Mouse (Mus musculus): Measurements from ENCODE around the gene Fbxl16. TPM values are rescaled to one million over a fixed set of nuclear protein-coding genes. Genes with fewer than 3 reads are reported as not detected.

Gene Fbxl16
- polyA plus RNA-seq, 1 experiment, result 3.6 TPM

DNA sequence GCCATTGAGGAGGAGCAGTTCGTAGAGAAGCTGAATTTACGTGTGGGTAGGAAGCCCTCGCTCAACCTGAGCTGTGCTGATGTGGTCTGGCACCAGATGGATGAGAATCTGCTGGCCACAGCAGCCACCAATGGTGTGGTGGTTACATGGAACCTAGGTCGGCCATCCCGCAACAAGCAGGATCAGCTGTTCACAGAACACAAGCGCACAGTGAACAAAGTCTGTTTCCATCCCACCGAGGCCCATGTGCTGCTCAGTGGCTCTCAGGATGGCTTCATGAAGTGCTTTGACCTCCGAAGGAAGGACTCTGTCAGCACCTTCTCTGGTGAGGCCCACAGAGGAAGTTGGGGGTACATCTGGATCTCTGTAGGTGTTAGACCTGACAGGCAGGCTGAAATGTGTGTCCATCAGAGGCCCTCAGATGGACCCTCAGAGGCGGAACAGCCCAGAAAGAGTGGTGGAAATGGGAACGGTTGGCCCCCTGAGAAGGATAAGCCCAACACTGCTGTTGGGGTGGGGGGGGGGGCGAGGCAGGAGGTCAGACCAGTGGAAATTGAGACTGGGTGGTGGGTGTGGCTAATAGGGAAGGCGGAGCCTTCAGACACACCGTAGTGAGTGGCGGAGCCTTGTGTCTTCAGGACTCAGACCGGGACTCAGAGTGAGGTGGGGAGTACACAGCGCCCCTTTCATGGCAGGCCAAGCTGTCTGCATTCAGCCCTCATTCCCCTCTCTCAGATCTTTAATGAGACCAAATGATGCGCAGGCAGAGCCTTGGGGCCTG, 15.7 kb downstream of the Fbxl16 start:
- 71% methylated on average over 17 of the region's 17 CpGs for whole genome bisulfite sequencing
- Histone ChIP-seq H3K27me3 (replicated peaks; ENCODE audit: control insufficient read depth, insufficient read depth, low read length) (no peaks in the 10 kb centered on the region), H3K27ac (ENCODE audit: insufficient read depth, low read depth, low read length) (no peak overlapping the region), H3K4me1 (ENCODE audit: control insufficient read depth, insufficient read depth, low read length) (peaks cover 14% of the 10 kb centered on the region), H3K4me3 (ENCODE audit: insufficient read depth, low read depth, low read length) (peak overlapping the region; percentile 91; the same call in 1 of the 2 replicates), H3K36me3 (ENCODE audit: control insufficient read depth, insufficient read depth, low read length) (no peaks in the 10 kb centered on the region)
- no peak for TF ChIP-seq POLR2A (IDR thresholded peaks at IDR 0.05; ENCODE audit: low read depth, low read length)
- no peak for TF ChIP-seq CTCF (conservative IDR thresholded peaks at IDR 0.05; ENCODE audit: insufficient read depth, insufficient read length, low read depth, low read length)
- DNase-seq, result no peak

DNA sequence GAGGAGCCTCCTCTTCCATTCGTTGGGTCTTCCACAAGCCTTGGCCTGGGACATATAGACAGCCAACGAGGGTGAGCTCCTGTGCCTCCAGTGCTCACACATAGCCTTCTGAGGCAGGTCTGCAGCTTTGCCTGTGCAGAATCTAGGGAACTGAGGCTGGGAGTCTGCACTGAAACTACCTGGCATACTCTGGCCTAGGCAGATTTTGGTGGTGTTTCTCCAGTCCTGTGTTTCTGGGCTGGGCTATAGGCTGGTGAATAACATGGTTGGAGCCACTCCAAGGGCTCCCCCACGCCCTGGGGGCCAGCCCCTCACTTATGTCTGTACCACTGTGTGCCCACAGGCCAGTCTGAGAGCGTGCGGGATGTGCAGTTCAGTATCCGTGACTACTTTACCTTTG, 16.4 kb downstream of the Fbxl16 start:
- no peak overlapping the region for H3K4me3 ChIP-seq (ENCODE audit: insufficient read depth, low read depth, low read length)
- DNase-seq, result no peak
- H3K4me1 ChIP-seq (ENCODE audit: control insufficient read depth, insufficient read depth, low read length), result peaks cover 14% of the 10 kb centered on the region
- no peak overlapping the region for H3K27ac ChIP-seq (ENCODE audit: insufficient read depth, low read depth, low read length)
- WGBS, result 87% methylated on average over 6 of the region's 6 CpGs
- no peak for TF ChIP-seq CTCF (conservative IDR thresholded peaks at IDR 0.05; ENCODE audit: insufficient read depth, insufficient read length, low read depth, low read length)
- TF ChIP-seq POLR2A (IDR thresholded peaks at IDR 0.05; ENCODE audit: low read depth, low read length), result no peak
- no peaks in the 10 kb centered on the region for H3K36me3 ChIP-seq (ENCODE audit: control insufficient read depth, insufficient read depth, low read length)
- H3K27me3 ChIP-seq (replicated peaks; ENCODE audit: control insufficient read depth, insufficient read depth, low read length), result no peaks in the 10 kb centered on the region

DNA sequence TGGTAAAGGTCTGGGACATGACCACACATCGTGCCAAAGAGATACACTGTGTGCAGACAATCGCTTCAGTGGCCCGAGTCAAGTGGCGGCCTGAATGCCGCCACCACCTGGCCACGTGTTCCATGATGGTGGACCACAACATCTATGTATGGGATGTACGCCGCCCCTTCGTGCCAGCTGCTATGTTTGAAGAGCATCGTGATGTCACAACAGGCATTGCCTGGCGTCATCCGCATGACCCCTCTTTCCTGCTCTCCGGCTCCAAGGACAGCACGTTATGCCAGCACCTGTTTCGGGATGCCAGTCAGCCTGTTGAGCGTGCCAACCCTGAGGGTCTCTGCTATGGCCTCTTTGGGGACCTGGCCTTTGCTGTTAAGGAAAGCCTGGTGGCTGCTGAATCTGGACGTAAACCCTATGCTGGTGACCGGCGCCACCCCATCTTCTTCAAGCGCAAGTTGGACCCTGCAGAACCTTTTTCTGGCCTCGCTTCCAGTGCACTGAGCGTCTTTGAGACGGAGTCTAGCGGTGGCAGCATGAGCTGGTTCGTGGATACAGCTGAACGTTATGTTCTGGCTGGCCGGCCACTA, 17.2 kb downstream of the Fbxl16 start:
- DNase-seq, result no peak
- peaks cover 14% of the 10 kb centered on the region for H3K4me1 ChIP-seq (ENCODE audit: control insufficient read depth, insufficient read depth, low read length)
- no peak for TF ChIP-seq POLR2A (IDR thresholded peaks at IDR 0.05; ENCODE audit: low read depth, low read length)
- TF ChIP-seq CTCF (conservative IDR thresholded peaks at IDR 0.05; ENCODE audit: insufficient read depth, insufficient read length, low read depth, low read length), result no peak
- H3K27me3 ChIP-seq (replicated peaks; ENCODE audit: control insufficient read depth, insufficient read depth, low read length), result no peaks in the 10 kb centered on the region
- no peaks in the 10 kb centered on the region for H3K36me3 ChIP-seq (ENCODE audit: control insufficient read depth, insufficient read depth, low read length)
- no peak overlapping the region for H3K4me3 ChIP-seq (ENCODE audit: insufficient read depth, low read depth, low read length)
- no peak overlapping the region for H3K27ac ChIP-seq (ENCODE audit: insufficient read depth, low read depth, low read length)
- WGBS, result 94% methylated on average over 27 of the region's 27 CpGs

DNA sequence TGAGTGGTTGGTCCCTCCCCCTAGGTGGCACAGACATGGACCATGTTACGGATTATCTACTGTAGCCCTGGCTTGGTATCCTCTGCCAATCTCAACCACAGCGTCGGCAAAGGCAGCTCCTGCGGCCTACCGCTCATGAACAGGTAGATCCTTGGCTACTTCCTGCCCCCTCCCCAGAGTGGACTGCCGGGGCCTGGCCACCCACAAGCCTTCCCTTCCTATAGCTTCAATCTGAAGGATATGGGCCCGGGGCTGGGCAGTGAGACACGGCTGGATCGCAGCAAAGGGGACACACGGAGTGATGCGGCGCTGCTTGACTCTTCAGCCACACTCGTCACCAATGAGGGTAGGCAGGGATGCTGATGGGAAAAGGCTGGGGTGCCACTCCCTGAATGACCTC, 18.1 kb downstream of the Fbxl16 start:
- H3K36me3 ChIP-seq (ENCODE audit: control insufficient read depth, insufficient read depth, low read length), result no peaks in the 10 kb centered on the region
- H3K4me1 ChIP-seq (ENCODE audit: control insufficient read depth, insufficient read depth, low read length), result peaks cover 20% of the 10 kb centered on the region
- no peak overlapping the region for H3K27ac ChIP-seq (ENCODE audit: insufficient read depth, low read depth, low read length)
- H3K27me3 ChIP-seq (replicated peaks; ENCODE audit: control insufficient read depth, insufficient read depth, low read length), result no peaks in the 10 kb centered on the region
- no peak for DNase-seq
- no peak for TF ChIP-seq CTCF (conservative IDR thresholded peaks at IDR 0.05; ENCODE audit: insufficient read depth, insufficient read length, low read depth, low read length)
- TF ChIP-seq POLR2A (IDR thresholded peaks at IDR 0.05; ENCODE audit: low read depth, low read length), result no peak
- WGBS, result 92% methylated on average over 13 of the region's 13 CpGs
- no peak overlapping the region for H3K4me3 ChIP-seq (ENCODE audit: insufficient read depth, low read depth, low read length)

DNA sequence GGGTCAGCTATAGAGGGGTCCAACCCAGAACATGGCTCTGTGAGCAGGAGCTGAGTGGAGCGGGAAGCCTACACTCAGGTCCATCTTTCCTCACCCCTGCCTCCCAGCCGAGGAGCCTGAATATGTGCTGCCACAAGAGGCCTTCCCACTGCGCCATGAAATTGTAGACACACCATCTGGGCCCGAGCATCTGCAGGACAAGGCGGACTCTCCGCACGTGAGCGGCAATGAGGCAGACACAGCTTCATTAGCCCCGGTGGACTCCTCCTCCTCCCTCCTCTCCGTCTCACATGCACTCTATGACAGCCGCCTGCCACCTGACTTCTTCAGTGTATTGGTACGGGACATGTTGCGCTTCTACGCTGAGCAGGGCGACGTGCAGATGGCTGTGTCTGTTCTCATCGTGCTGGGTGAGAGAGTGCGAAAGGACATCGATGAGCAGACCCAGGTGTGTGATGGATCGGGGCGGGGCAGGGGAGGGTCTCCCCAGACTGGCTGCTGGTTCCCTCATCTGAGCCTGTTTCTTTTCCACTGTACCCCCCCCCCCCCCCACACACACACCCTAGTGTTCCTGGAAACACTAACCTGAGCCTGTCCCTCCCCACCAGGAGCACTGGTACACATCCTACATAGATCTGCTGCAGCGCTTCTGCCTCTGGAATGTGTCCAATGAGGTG, 18.8 kb downstream of the Fbxl16 start:
- DNase-seq, result no peak
- no peaks in the 10 kb centered on the region for H3K36me3 ChIP-seq (ENCODE audit: control insufficient read depth, insufficient read depth, low read length)
- WGBS, result 89% methylated on average over 22 of the region's 22 CpGs
- H3K27ac ChIP-seq (ENCODE audit: insufficient read depth, low read depth, low read length), result no peak overlapping the region
- TF ChIP-seq CTCF (conservative IDR thresholded peaks at IDR 0.05; ENCODE audit: insufficient read depth, insufficient read length, low read depth, low read length) (no peak), POLR2A (IDR thresholded peaks at IDR 0.05; ENCODE audit: low read depth, low read length) (no peak)
- H3K4me3 ChIP-seq (ENCODE audit: insufficient read depth, low read depth, low read length), result no peak overlapping the region
- no peaks in the 10 kb centered on the region for H3K27me3 ChIP-seq (replicated peaks; ENCODE audit: control insufficient read depth, insufficient read depth, low read length)
- peaks cover 20% of the 10 kb centered on the region for H3K4me1 ChIP-seq (ENCODE audit: control insufficient read depth, insufficient read depth, low read length)

- no peaks in the 10 kb centered on the region for H3K36me3 ChIP-seq (ENCODE audit: control insufficient read depth, insufficient read depth, low read length)
- TF ChIP-seq POLR2A (IDR thresholded peaks at IDR 0.05; ENCODE audit: low read depth, low read length), result no peak
- TF ChIP-seq CTCF (conservative IDR thresholded peaks at IDR 0.05; ENCODE audit: insufficient read depth, insufficient read length, low read depth, low read length), result no peak
- peak overlapping the region; percentile 67; the same call in 1 of the 2 replicates for H3K4me3 ChIP-seq (ENCODE audit: insufficient read depth, low read depth, low read length)
- H3K27ac ChIP-seq (ENCODE audit: insufficient read depth, low read depth, low read length), result no peak overlapping the region
- WGBS, result 81% methylated on average over 8 of the region's 8 CpGs
- no peak for DNase-seq
- peaks cover 20% of the 10 kb centered on the region for H3K4me1 ChIP-seq (ENCODE audit: control insufficient read depth, insufficient read depth, low read length)
- no peaks in the 10 kb centered on the region for H3K27me3 ChIP-seq (replicated peaks; ENCODE audit: control insufficient read depth, insufficient read depth, low read length)
Measured at GRCm38 (mm10) chr17:25828223-25828594, 19.3 kb downstream of the Fbxl16 start.

Data from kidney, adult 2 months (tissue).